Mouse (Mus musculus): ENCODE results near the gene Trim37.

- TF ChIP-seq GATA1 (IDR thresholded peaks at IDR 0.05; ENCODE audit: low read length) (no peak), TAL1 (IDR thresholded peaks at IDR 0.05; ENCODE audit: low read length) (no peak)
These were observed 36.9 kb downstream of the Trim37 start for GRCm38 (mm10) chr11:87163751-87164150.

Measured in erythroblast, embryonic 14.5 days (primary cell).